Mouse (Mus musculus): ENCODE results near the gene Mphosph9. TPM values are rescaled to one million over a fixed set of nuclear protein-coding genes. Genes with fewer than 3 reads are reported as not detected.
A peak's percentile ranks its signal among the peaks of the same experiment; 100 is the strongest.

Mphosph9 gene
- polyA plus RNA-seq, 1 experiment = 3.1 TPM

GRCm38 (mm10) chr5:124248845-124249613, 78.7 kb downstream of the Mphosph9 start:
- peak overlapping the region; percentile 53 for H3K4me3 ChIP-seq (ENCODE audit: insufficient read depth, low read depth, low read length)
- TF ChIP-seq POLR2A (IDR thresholded peaks at IDR 0.05; ENCODE audit: low read depth, low read length) = no peak
- H3K27me3 ChIP-seq (replicated peaks; ENCODE audit: control insufficient read depth, insufficient read depth, low read length) = no peaks in the 10 kb centered on the region
- H3K27ac ChIP-seq (ENCODE audit: insufficient read depth, low read depth, low read length) = peak overlapping the region; percentile 44; the same call in 1 of the 2 replicates
- no peaks in the 10 kb centered on the region for H3K36me3 ChIP-seq (ENCODE audit: control insufficient read depth, insufficient read depth, low read length)
- 10% methylated on average over 72 of the region's 77 CpGs for WGBS
- H3K4me1 ChIP-seq (ENCODE audit: control insufficient read depth, insufficient read depth, low read length) = peaks cover 4% of the 10 kb centered on the region; the same call in 1 of the 2 replicates
- peak; percentile 59 for DNase-seq

DNA sequence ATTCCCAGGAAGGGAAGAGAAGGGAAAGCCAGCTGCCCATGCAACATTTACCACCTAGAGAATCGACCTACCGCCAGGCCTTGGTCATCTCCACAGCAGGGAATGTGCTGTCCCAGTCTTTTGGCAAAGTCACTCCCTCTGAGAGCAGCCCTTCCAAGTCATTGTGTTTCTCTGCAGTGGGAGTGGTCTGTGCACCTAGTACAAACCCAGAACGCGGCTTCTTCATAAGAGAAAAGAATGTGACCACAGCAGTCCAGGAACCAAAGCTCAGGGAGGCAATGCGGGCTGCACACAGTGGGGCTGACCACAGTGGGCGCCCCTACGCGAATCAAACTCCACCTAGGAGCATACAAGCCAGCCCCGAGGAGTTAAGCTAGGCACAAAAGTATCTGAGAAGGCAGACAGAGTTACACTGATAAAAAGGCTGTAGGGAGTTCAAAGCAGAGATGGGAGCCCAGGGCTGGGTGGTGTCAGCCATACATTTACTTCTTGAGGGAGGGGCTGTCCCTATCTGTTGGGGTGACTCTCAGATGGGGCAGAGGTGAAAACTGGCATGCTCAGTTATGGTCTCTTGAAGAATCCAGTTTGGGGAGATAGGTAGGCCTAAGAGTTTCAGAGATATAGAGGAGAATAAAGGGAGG, 79.7 kb downstream of the Mphosph9 start:
- no peak for TF ChIP-seq POLR2A (IDR thresholded peaks at IDR 0.05; ENCODE audit: low read depth, low read length)
- no peak for TF ChIP-seq CTCF (conservative IDR thresholded peaks at IDR 0.05; ENCODE audit: insufficient read depth, insufficient read length, low read depth, low read length)
- Histone ChIP-seq H3K27ac (ENCODE audit: insufficient read depth, low read depth, low read length) (peak overlapping the region; percentile 18; the same call in 1 of the 2 replicates), H3K36me3 (ENCODE audit: control insufficient read depth, insufficient read depth, low read length) (no peaks in the 10 kb centered on the region), H3K27me3 (replicated peaks; ENCODE audit: control insufficient read depth, insufficient read depth, low read length) (no peaks in the 10 kb centered on the region), H3K4me1 (ENCODE audit: control insufficient read depth, insufficient read depth, low read length) (peaks cover 4% of the 10 kb centered on the region; the same call in 1 of the 2 replicates), H3K4me3 (ENCODE audit: insufficient read depth, low read depth, low read length) (no peak overlapping the region)
- peak; percentile 64 for DNase-seq
- WGBS = 57% methylated on average over 9 of the region's 9 CpGs

- Histone ChIP-seq H3K27ac (ENCODE audit: insufficient read depth, low read depth, low read length) (0 out of 2 replicates have a peak overlapping the region, but pooled peaks have one; percentile 9), H3K36me3 (ENCODE audit: control insufficient read depth, insufficient read depth, low read length) (no peaks in the 10 kb centered on the region), H3K27me3 (replicated peaks; ENCODE audit: control insufficient read depth, insufficient read depth, low read length) (no peaks in the 10 kb centered on the region), H3K4me3 (ENCODE audit: insufficient read depth, low read depth, low read length) (0 out of 2 replicates have a peak overlapping the region, but pooled peaks have one; percentile 6), H3K4me1 (ENCODE audit: control insufficient read depth, insufficient read depth, low read length) (peaks cover 4% of the 10 kb centered on the region; the same call in 1 of the 2 replicates)
- WGBS = 79% methylated on average over 7 of the region's 7 CpGs
- TF ChIP-seq CTCF (conservative IDR thresholded peaks at IDR 0.05; ENCODE audit: insufficient read depth, insufficient read length, low read depth, low read length) (no peak), POLR2A (IDR thresholded peaks at IDR 0.05; ENCODE audit: low read depth, low read length) (no peak)
- DNase-seq = no peak
Observed at GRCm38 (mm10) chr5:124247296-124247695, 80.5 kb downstream of the Mphosph9 start.

- Histone ChIP-seq H3K27me3 (replicated peaks; ENCODE audit: control insufficient read depth, insufficient read depth, low read length) (no peaks in the 10 kb centered on the region), H3K4me3 (ENCODE audit: insufficient read depth, low read depth, low read length) (no peak overlapping the region), H3K27ac (ENCODE audit: insufficient read depth, low read depth, low read length) (no peak overlapping the region), H3K36me3 (ENCODE audit: control insufficient read depth, insufficient read depth, low read length) (no peaks in the 10 kb centered on the region), H3K4me1 (ENCODE audit: control insufficient read depth, insufficient read depth, low read length) (peaks cover 2% of the 10 kb centered on the region; the same call in 1 of the 2 replicates)
- no peak for DNase-seq
- no peak for TF ChIP-seq POLR2A (IDR thresholded peaks at IDR 0.05; ENCODE audit: low read depth, low read length)
- TF ChIP-seq CTCF (conservative IDR thresholded peaks at IDR 0.05; ENCODE audit: insufficient read depth, insufficient read length, low read depth, low read length) = no peak
- 86% methylated on average over 7 of the region's 7 CpGs for WGBS
Observed at GRCm38 (mm10) chr5:124244885-124245284, 82.9 kb downstream of the Mphosph9 start.

DNA sequence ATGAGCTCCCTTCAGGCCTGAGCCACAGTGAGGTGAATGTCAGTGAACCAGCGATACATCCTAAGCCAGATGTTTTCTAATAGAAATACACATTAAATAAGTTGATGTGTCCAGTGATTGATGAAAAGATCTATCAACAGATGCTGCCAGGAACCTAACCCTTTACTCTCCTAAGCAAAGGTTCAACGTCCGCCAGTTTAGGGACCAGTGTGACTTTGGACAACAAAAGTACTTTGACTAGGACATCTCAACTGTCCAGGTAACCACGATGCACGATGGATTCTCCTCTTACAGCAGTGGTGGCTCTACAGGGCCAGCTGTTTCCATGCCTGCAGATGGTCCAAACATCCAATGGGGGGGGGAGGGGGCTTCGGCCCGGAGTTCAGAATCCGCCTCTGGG, 83.3 kb downstream of the Mphosph9 start:
- TF ChIP-seq CTCF (conservative IDR thresholded peaks at IDR 0.05; ENCODE audit: insufficient read depth, insufficient read length, low read depth, low read length) (no peak), POLR2A (IDR thresholded peaks at IDR 0.05; ENCODE audit: low read depth, low read length) (no peak)
- no peak overlapping the region for H3K4me3 ChIP-seq (ENCODE audit: insufficient read depth, low read depth, low read length)
- H3K27ac ChIP-seq (ENCODE audit: insufficient read depth, low read depth, low read length) = no peak overlapping the region
- peaks cover 2% of the 10 kb centered on the region; the same call in 1 of the 2 replicates for H3K4me1 ChIP-seq (ENCODE audit: control insufficient read depth, insufficient read depth, low read length)
- DNase-seq = no peak
- no peaks in the 10 kb centered on the region for H3K27me3 ChIP-seq (replicated peaks; ENCODE audit: control insufficient read depth, insufficient read depth, low read length)
- 97% methylated on average over 8 of the region's 8 CpGs for WGBS
- H3K36me3 ChIP-seq (ENCODE audit: control insufficient read depth, insufficient read depth, low read length) = no peaks in the 10 kb centered on the region

- H3K36me3 ChIP-seq (ENCODE audit: control insufficient read depth, insufficient read depth, low read length) = no peaks in the 10 kb centered on the region
- 89% methylated on average over 9 of the region's 9 CpGs for WGBS
- no peak overlapping the region for H3K27ac ChIP-seq (ENCODE audit: insufficient read depth, low read depth, low read length)
- DNase-seq = no peak
- no peak overlapping the region for H3K4me3 ChIP-seq (ENCODE audit: insufficient read depth, low read depth, low read length)
- no peaks in the 10 kb centered on the region for H3K27me3 ChIP-seq (replicated peaks; ENCODE audit: control insufficient read depth, insufficient read depth, low read length)
- 0 out of 2 replicates have a peak, but pooled peaks cover 2% of the 10 kb centered on the region for H3K4me1 ChIP-seq (ENCODE audit: control insufficient read depth, insufficient read depth, low read length)
- TF ChIP-seq POLR2A (IDR thresholded peaks at IDR 0.05; ENCODE audit: low read depth, low read length) = no peak
- no peak for TF ChIP-seq CTCF (conservative IDR thresholded peaks at IDR 0.05; ENCODE audit: insufficient read depth, insufficient read length, low read depth, low read length)
Observed at GRCm38 (mm10) chr5:124243236-124243901, 84.4 kb downstream of the Mphosph9 start.

Data from kidney, adult 2 months (tissue).